Mouse (Mus musculus): ENCODE results near the gene Myh11. TPM values are rescaled to one million over a fixed set of nuclear protein-coding genes. Genes with fewer than 3 reads are reported as not detected.

The Myh11 gene
- total and polyA plus RNA-seq, 2 experiments = 0.34 to 2.0 TPM

DNA sequence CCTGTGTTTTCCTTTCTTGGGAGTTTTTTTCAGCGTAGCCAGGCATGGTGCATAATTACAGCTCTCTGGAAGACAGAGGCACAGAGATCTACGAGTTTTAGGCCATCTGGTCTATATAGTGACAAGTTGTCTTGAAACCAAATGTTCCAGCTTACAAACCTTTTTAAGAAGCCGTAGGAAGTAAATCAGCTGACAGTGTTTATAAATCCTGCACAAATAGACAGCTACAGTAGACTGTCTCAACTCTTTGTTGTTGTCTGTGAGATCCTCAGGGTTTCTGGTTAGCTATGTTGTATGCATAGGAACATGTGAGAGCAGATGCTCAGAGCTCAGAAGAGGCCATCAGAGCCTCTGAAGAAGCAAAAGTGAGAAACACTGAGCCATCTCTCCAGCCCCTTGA is 6.0 kb upstream of the Myh11 start:
- WGBS = 88% methylated on average over 3 of the region's 3 CpGs
- TF ChIP-seq CTCF (IDR thresholded peaks at IDR 0.05; ENCODE audit: low read depth, low read length) (no peak), POLR2A (IDR thresholded peaks at IDR 0.05; ENCODE audit: extremely low read depth, insufficient read depth, low read length) (no peak)
- no peak overlapping the region for H3K4me3 ChIP-seq (ENCODE audit: insufficient read depth, low read depth, low read length)

DNA sequence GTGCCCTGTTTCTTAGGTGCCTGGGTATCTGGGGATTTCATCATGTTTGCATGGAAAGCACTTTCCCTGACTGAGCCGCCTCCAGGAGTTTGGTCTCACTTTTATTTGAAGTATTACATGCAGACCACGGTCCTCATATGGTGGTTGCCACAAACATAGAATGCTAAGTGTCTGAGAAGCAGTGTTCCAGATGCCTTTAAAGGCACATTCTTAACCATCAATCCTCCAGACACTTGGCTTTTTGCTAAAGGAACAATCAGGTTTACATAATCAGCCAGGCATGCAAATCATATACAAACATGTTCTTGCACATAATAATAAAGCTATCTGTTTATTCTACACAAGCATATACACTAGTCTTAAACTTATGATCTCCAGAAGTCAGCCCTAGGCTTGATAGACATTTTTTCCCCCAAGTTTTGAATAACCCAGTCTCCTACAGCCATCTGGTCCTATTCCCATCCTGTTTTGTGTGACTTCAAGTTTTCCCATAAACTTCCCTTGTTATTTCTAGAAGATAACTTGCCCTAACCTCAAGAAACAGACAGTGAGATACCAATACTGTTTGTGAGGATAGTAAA is 5.5 kb upstream of the Myh11 start:
- Histone ChIP-seq H3K4me3 (ENCODE audit: insufficient read depth, low read depth, low read length) (no peak overlapping the region), H3K27me3 (ENCODE audit: control insufficient read depth, insufficient read depth, low read length) (peaks cover 3% of the 10 kb centered on the region; the same call in 1 of the 2 replicates), H3K36me3 (ENCODE audit: control insufficient read depth, insufficient read depth, low read length) (peaks cover 13% of the 10 kb centered on the region; the same call in 1 of the 2 replicates), H3K79me2 (ENCODE audit: control insufficient read depth, insufficient read depth, low read length) (no peaks in the 10 kb centered on the region), H3K27ac (replicated peaks; ENCODE audit: insufficient read depth, low read depth, low read length) (no peak overlapping the region), H3K9ac (ENCODE audit: low read depth, low read length) (no peak overlapping the region), H3K4me1 (ENCODE audit: control insufficient read depth, insufficient read depth, low read length) (no peaks in the 10 kb centered on the region)
- TF ChIP-seq POLR2A (IDR thresholded peaks at IDR 0.05; ENCODE audit: extremely low read depth, insufficient read depth, low read length) (no peak), CTCF (IDR thresholded peaks at IDR 0.05; ENCODE audit: low read depth, low read length) (no peak)
- DNase-seq (ENCODE audit: extremely low read depth, low read depth, low spot score) = no peak
- WGBS = 83% methylated on average over 2 of the region's 2 CpGs

More for the DNA sequence above, 6.0 kb upstream of the Myh11 start:
- Histone ChIP-seq H3K36me3 (ENCODE audit: control insufficient read depth, insufficient read depth, low read length) (peaks cover 16% of the 10 kb centered on the region; the same call in 1 of the 2 replicates), H3K27me3 (ENCODE audit: control insufficient read depth, insufficient read depth, low read length) (peaks cover 3% of the 10 kb centered on the region; the same call in 1 of the 2 replicates), H3K79me2 (ENCODE audit: control insufficient read depth, insufficient read depth, low read length) (no peaks in the 10 kb centered on the region), H3K27ac (replicated peaks; ENCODE audit: insufficient read depth, low read depth, low read length) (no peak overlapping the region), H3K9ac (ENCODE audit: low read depth, low read length) (no peak overlapping the region), H3K4me1 (ENCODE audit: control insufficient read depth, insufficient read depth, low read length) (no peaks in the 10 kb centered on the region)
- DNase-seq (ENCODE audit: extremely low read depth, low read depth, low spot score) = no peak

DNA sequence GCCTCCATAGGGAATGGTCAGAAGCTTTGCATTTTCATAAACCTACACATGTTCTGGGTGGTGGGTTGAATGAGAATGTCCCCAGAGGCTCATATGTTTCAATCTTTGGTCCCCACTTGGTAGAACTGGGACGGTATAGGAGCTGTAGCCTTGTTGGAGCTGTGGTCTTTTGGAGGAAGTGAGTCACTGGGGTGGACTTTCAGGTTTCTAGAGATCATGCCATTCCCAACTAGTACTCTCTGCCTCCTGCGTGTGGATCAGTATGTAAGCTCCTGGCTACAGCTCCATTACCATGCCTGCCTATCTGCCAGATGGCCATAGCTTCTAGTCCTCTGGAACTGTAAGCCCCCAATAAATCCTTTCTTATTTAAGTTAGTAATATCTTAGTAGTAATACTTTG is 4.1 kb upstream of the Myh11 start:
- Histone ChIP-seq H3K4me3 (ENCODE audit: insufficient read depth, low read depth, low read length) (no peak overlapping the region), H3K79me2 (ENCODE audit: control insufficient read depth, insufficient read depth, low read length) (no peaks in the 10 kb centered on the region), H3K4me1 (ENCODE audit: control insufficient read depth, insufficient read depth, low read length) (peaks cover 2% of the 10 kb centered on the region; the same call in 1 of the 2 replicates), H3K27ac (replicated peaks; ENCODE audit: insufficient read depth, low read depth, low read length) (no peak overlapping the region), H3K36me3 (ENCODE audit: control insufficient read depth, insufficient read depth, low read length) (peaks cover 10% of the 10 kb centered on the region; the same call in 1 of the 2 replicates), H3K27me3 (ENCODE audit: control insufficient read depth, insufficient read depth, low read length) (peaks cover 3% of the 10 kb centered on the region; the same call in 1 of the 2 replicates), H3K9ac (ENCODE audit: low read depth, low read length) (no peak overlapping the region)
- TF ChIP-seq POLR2A (IDR thresholded peaks at IDR 0.05; ENCODE audit: extremely low read depth, insufficient read depth, low read length) (no peak), CTCF (IDR thresholded peaks at IDR 0.05; ENCODE audit: low read depth, low read length) (no peak)
- no peak for DNase-seq (ENCODE audit: extremely low read depth, low read depth, low spot score)
- WGBS = 78% methylated on average over 2 of the region's 2 CpGs

DNA sequence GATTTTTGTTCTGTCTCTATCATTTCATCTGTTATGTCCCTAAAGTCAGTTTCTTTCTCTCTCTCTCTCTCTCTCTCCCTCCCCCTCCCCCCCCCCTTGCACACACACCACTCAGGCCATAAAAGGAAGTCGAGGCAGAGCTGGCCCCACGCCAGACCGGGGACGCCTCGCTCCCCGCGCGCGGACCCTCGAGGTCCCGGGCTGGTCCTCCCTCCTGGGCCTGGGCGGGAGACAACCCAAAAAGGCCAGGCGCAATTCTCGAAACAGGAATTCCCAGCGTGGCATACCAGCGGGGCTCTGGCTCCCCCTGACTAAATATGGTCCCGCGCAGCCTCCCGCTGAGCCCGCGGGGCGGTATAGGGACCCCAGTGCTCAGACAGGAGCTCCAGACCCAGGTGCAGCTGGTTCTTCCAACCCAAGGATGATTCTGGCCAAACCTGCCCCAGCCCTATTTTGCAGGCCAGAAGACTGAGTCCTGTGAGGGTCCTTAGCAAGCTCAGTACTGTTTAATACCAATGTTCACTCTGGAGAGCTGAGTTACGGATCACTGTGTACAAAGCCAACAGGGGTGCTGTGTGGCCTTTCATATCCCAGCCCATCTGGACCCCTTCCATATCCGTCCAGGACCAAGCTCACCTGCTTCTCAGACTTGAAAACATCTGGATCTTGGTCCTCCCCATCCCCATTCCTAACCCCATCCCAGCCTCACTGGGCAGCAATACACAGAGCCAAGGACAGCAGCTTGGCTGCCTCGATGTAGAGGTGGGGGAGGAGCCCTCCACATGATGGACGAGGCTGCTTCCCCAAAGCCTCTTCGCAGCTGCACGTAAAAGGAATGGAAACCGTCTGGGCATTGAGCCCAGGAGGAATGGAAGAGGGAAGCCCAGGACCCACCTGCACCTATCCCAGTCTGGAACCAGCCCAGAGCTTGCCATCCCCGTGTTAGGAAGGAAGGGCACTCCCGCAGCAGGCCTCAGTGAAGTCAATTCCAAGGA is 1.3 kb upstream of the Myh11 start:
- TF ChIP-seq CTCF (IDR thresholded peaks at IDR 0.05; ENCODE audit: low read depth, low read length) (no peak), POLR2A (IDR thresholded peaks at IDR 0.05; ENCODE audit: extremely low read depth, insufficient read depth, low read length) (no peak)
- H3K36me3 ChIP-seq (ENCODE audit: control insufficient read depth, insufficient read depth, low read length) = no peaks in the 10 kb centered on the region
- peak overlapping the region; percentile 13; the same call in 1 of the 2 replicates for H3K9ac ChIP-seq (ENCODE audit: low read depth, low read length)
- H3K4me3 ChIP-seq (ENCODE audit: insufficient read depth, low read depth, low read length) = 0 out of 2 replicates have a peak overlapping the region, but pooled peaks have one; percentile 5
- WGBS = 17% methylated on average over 31 of the region's 31 CpGs
- no peak overlapping the region for H3K27ac ChIP-seq (replicated peaks; ENCODE audit: insufficient read depth, low read depth, low read length)
- no peak for DNase-seq (ENCODE audit: extremely low read depth, low read depth, low spot score)
- peaks cover 2% of the 10 kb centered on the region; the same call in 1 of the 2 replicates for H3K4me1 ChIP-seq (ENCODE audit: control insufficient read depth, insufficient read depth, low read length)
- H3K27me3 ChIP-seq (ENCODE audit: control insufficient read depth, insufficient read depth, low read length) = peaks cover 3% of the 10 kb centered on the region; the same call in 1 of the 2 replicates
- H3K79me2 ChIP-seq (ENCODE audit: control insufficient read depth, insufficient read depth, low read length) = no peaks in the 10 kb centered on the region

DNA sequence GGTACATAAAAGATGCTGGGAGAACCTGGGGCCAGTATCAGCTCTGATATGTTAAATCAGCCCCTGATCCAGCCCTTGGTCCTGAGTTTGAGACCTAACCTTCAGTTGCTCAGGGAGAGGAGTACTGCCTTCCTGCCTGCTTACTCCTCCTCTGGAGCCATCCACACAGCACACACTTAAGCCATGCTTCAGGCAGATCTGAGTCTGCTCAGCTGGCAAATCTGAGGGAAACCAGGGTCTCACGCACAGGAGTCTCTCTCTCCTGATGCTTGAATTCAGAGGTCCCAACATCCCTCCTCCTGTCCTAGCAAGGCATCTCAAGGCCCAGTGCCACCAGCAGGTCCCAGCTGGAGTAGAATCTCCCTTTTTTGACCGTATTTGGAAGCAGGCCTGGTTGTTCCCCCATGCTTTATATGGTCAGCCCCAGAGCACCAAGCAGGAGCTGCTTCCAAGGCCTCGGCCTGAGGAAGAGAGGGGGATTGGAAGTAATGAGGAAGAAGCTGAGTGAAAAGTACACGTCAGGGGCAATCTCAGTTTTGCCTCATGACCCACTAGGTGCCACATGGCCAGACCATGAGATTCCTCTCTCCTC is 18.7 kb downstream of the Myh11 start:
- no peaks in the 10 kb centered on the region for H3K27me3 ChIP-seq (ENCODE audit: control insufficient read depth, insufficient read depth, low read length)
- no peak for TF ChIP-seq POLR2A (IDR thresholded peaks at IDR 0.05; ENCODE audit: extremely low read depth, insufficient read depth, low read length)
- no peak for TF ChIP-seq CTCF (IDR thresholded peaks at IDR 0.05; ENCODE audit: low read depth, low read length)
- WGBS = 64% methylated on average over 4 of the region's 4 CpGs
- no peak for DNase-seq (ENCODE audit: extremely low read depth, low read depth, low spot score)
- no peaks in the 10 kb centered on the region for H3K36me3 ChIP-seq (ENCODE audit: control insufficient read depth, insufficient read depth, low read length)
- no peaks in the 10 kb centered on the region for H3K79me2 ChIP-seq (ENCODE audit: control insufficient read depth, insufficient read depth, low read length)
- H3K27ac ChIP-seq (replicated peaks; ENCODE audit: insufficient read depth, low read depth, low read length) = no peak overlapping the region
- H3K4me1 ChIP-seq (ENCODE audit: control insufficient read depth, insufficient read depth, low read length) = no peaks in the 10 kb centered on the region
- H3K9ac ChIP-seq (ENCODE audit: low read depth, low read length) = no peak overlapping the region
- no peak overlapping the region for H3K4me3 ChIP-seq (ENCODE audit: insufficient read depth, low read depth, low read length)
